Mouse (Mus musculus) C2C12 (cell line): Measurements from ENCODE around the gene Nrros.

ENCODE experiments used
- CEBPB ChIP-seq: IDR thresholded peaks from one replicate; pipeline ENCODE4 v1.6.1; 2011; ENCODE audit warnings: low read depth, mild to moderate bottlenecking, control low read depth, moderate library complexity
- CTCF ChIP-seq: IDR thresholded peaks from one replicate; pipeline ENCODE4 v1.5.1; 2011; ENCODE audit not compliant: control insufficient read depth, insufficient read depth, insufficient read length
- FOSL1 ChIP-seq: IDR thresholded peaks from one replicate; pipeline ENCODE4 v1.8.0; 2011; ENCODE audit warnings: mild to moderate bottlenecking, low read length; ENCODE audit not compliant: poor library complexity, insufficient read depth, severe bottlenecking
- MAX ChIP-seq: IDR thresholded peaks from one replicate; pipeline ENCODE4 v1.6.1; 2011; ENCODE audit warnings: mild to moderate bottlenecking, control low read depth
- MYOD1 ChIP-seq: IDR thresholded peaks from one replicate; pipeline ENCODE4 v1.6.1; 2011; ENCODE audit warnings: low read depth; ENCODE audit not compliant: control insufficient read depth, insufficient read length
- MYOG ChIP-seq: IDR thresholded peaks from one replicate; pipeline ENCODE4 v1.6.1; 2011; ENCODE audit not compliant: control insufficient read depth, insufficient read length; ENCODE audit errors: extremely low read depth
- USF1 ChIP-seq: IDR thresholded peaks from one replicate; pipeline ENCODE4 v1.6.1; 2011; ENCODE audit warnings: low read depth, mild to moderate bottlenecking, control low read depth, moderate library complexity

DNA sequence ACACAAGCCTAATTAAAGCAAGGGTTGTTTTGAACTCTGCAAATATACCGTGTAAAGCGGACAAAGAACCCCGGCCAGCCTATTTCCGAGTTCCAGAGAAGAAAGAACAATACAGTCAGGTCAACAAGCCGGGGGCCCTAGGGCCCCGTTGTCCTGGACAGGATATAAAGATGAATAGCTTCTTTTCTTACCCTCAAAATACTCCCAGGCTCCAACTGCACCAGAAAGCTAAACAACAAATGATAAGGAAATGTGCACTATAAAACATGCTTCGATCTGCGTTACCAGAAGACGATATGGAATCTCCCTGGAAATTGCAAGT, 35.6 kb upstream of the Nrros start:
- no peak for TF ChIP-seq CTCF
- TF ChIP-seq FOSL1 = no peak
- no peak for TF ChIP-seq MYOD1
- TF ChIP-seq USF1 = no peak
- TF ChIP-seq MAX = no peak
- no peak for TF ChIP-seq MYOG
- TF ChIP-seq CEBPB = no peak
